Mouse (Mus musculus): Measurements from ENCODE around the gene Clca1. TPM values are rescaled to one million over a fixed set of nuclear protein-coding genes. Genes with fewer than 3 reads are reported as not detected.
"Not testable (repeated sequence)": the region's sequence is repeated elsewhere in the genome, so short reads cannot be mapped to it uniquely, and the experiment has no call there.

Clca1 gene
- total RNA-seq (2021): not detected
- long read RNA-seq, experiment 1: 0 reads
- long read RNA-seq, experiment 2: 0 reads

DNA sequence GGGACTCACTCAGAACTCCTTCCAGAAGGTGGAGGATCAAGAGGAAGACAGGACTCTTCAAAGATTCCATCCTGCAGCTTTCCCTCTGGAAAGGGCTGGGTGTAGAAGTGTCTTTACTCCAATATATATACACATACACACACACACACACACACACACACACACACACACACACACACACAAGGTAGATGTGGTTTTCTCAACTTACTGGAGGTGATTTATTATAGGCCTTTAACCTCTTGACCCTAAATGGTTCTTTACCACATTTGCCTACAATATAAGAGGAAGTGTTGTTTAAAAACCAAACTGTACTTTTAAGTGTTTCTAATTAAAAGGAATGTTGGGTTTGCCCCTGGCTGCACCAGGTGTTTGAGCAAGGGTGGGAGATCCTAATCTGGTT, at the start of gene Clca1:
TSS of gene Clca1 (minus strand) at position 101 of the 400 bp plus-strand sequence.
- no peak for DNase-seq (ENCODE audit: low spot score in 2 of 2)

GRCm38 (mm10) chr3:145080904-145081303, 48.3 kb upstream of the Clca1 start:
- DNase-seq (ENCODE audit: low spot score in 2 of 2): no peak

DNA sequence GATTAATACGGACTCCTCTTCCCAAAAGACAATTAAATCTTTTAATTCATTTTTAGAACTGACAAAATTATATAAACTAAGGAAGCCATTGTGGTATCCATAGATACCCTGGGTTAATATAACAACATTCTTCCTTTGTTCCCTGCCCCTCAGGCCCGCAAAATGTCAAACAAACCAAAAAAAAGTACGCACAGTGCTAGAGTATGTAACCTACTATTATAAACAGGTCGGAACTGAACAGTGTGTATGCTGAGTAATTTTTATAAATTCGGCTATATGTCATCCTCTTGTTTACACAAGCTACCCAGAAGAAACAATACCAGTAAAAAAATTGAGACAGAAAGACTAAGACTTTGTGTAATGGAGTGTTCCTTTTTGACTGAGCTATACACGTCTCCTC, 45.8 kb upstream of the Clca1 start:
- DNase-seq (ENCODE audit: low spot score in 2 of 2): no peak

GRCm38 (mm10) chr3:145072339-145072738, 39.8 kb upstream of the Clca1 start:
- DNase-seq (ENCODE audit: low spot score in 2 of 2): no peak

- DNase-seq (ENCODE audit: low spot score in 2 of 2): no peak
These were observed 36.4 kb upstream of the Clca1 start for GRCm38 (mm10) chr3:145068964-145069363.

- not testable (repeated sequence) for DNase-seq (ENCODE audit: low spot score in 2 of 2)
These were observed 22.6 kb upstream of the Clca1 start for GRCm38 (mm10) chr3:145055138-145055537.

GRCm38 (mm10) chr3:145049820-145050219, 17.2 kb upstream of the Clca1 start:
- no peak for DNase-seq (ENCODE audit: low spot score in 2 of 2)

GRCm38 (mm10) chr3:145038813-145039212, 6.2 kb upstream of the Clca1 start:
- no peak for DNase-seq (ENCODE audit: low spot score in 2 of 2)

GRCm38 (mm10) chr3:145028036-145028435, 4.5 kb downstream of the Clca1 start:
- DNase-seq (ENCODE audit: low spot score in 2 of 2): no peak

DNA sequence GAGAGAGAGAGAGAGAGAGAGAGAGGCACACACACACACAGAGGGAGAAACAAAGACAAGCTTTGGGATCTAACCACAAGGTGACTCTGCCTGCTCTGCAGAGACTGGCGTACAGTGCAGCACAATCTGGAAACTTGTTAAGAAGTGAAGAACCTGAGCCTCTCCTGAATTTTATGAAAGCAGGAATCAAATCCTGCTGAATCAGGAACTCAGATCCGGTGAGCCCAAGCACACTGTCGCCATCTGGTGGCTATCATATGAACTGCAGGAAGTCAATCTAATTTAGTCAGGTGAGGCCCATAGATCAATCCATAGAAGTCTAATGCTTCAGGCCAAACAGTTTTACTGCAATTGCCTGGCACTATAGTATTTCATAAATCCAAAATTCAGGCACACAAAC, 5.8 kb downstream of the Clca1 start:
- DNase-seq (ENCODE audit: low spot score in 2 of 2): peak; percentile 35 to 51

DNA sequence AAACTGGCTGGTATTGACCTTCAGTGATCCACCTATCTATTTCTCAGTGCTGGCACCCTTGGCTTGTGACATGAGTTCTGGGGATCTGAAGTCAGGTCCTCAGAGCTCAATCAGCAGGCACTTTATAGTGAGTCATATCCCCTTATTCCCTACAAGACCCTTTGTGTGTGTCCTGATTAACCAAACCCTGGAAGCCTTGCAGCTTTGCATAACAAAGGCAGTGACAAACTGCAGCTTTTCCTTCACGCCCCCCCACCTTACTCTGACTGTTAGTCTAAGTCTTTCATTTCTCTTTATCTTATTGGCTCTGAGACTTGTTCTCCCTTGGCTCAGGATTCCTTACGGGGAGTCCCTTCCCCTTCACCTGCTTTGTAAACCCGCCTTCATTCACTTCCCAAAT, 14.8 kb downstream of the Clca1 start:
- no peak for DNase-seq (ENCODE audit: low spot score in 2 of 2)

GRCm38 (mm10) chr3:145004422-145004821, 28.2 kb downstream of the Clca1 start:
- no peak for DNase-seq (ENCODE audit: low spot score in 2 of 2)

- DNase-seq (ENCODE audit: low spot score in 2 of 2): no peak
These were observed 31.7 kb downstream of the Clca1 start for GRCm38 (mm10) chr3:145000912-145001311.

DNA sequence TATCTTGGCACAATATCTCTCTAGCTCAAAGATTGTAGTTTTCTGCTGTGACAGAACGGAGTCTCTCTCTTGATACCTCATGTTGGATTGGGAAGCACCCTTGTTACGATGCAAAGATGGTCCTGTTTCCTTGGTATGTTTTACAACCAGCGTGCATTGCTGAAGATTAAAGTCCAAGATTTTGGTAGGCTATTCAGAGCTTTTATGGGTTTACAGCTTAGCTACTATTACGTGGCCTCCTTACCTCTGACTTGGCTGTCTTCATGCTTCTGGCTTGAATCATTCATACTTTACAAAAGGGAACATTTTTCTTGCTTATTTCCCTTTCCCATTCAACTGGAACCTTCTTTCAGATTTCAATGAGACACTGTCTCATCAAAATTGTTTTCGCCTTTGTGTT, 39.5 kb downstream of the Clca1 start:
- DNase-seq (ENCODE audit: low spot score in 2 of 2): no peak

DNA sequence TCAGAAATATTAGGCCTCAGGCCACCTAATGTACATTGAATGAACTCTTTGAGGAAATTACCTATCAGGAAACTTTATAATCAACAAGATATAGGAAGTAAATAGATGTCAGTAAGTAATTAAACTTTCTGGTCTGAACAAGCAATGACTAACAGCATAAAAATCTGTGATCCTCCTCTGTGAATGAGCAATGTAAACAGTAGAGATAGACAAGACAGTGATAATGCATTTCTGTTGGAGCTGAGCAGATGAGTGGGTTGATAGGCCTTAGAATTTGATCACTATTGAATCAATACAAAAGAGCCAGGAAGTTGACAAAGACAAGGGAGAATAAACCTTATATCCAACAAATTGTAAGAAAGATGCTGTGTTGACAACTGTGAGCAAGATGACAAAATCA, 40.0 kb downstream of the Clca1 start:
- DNase-seq (ENCODE audit: low spot score in 2 of 2): no peak

GRCm38 (mm10) chr3:144985890-144986289, 46.7 kb downstream of the Clca1 start:
- DNase-seq (ENCODE audit: low spot score in 2 of 2): no peak

DNA sequence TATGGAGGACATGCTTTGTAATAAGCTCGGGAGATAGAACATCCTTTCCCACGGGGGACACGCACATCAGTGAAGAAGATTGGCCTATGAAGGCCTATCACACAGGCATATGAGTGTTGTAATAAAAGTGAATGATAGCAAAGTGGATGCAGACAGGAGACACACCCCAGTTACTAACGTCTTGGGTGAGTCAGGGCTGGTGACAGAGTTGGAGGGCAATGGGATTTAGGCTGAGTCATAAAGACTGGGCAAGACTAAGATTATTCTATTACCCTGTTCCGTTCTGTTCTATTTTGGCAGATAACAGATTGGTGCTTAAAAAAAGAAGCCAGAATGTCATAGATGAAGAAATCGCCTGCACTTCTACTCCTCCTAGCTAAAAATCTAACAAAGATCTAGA, 52.0 kb downstream of the Clca1 start:
- no peak for DNase-seq (ENCODE audit: low spot score in 2 of 2)

GRCm38 (mm10) chr3:144977631-144978030, 54.9 kb downstream of the Clca1 start:
- DNase-seq (ENCODE audit: low spot score in 2 of 2): no peak

DNA sequence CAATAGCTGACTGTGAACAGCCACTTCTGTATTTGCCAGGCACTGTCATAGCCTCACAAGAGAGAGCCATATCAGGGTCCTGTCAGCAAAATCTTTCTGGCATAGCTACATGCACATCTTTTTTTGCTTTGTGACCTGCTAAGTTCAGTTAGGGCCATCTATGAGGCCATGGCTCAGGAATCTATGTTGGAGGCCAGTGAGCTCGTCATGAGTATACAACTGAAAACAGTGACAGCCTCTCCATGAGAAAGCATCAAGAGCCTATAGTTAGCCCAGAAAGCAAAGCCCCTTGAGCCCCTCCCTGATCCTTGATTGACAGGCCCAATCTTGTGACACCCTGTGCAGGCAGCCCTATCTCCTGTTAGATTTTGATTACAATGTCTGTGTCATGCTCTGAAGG, 56.5 kb downstream of the Clca1 start:
- no peak for DNase-seq (ENCODE audit: low spot score in 2 of 2)

GRCm38 (mm10) chr3:144974945-144975344, 57.6 kb downstream of the Clca1 start, which contains the start of gene Clca4a:
Clca4a (minus strand) TSS chr3:144975045.
- DNase-seq (ENCODE audit: low spot score in 2 of 2): no peak

DNA sequence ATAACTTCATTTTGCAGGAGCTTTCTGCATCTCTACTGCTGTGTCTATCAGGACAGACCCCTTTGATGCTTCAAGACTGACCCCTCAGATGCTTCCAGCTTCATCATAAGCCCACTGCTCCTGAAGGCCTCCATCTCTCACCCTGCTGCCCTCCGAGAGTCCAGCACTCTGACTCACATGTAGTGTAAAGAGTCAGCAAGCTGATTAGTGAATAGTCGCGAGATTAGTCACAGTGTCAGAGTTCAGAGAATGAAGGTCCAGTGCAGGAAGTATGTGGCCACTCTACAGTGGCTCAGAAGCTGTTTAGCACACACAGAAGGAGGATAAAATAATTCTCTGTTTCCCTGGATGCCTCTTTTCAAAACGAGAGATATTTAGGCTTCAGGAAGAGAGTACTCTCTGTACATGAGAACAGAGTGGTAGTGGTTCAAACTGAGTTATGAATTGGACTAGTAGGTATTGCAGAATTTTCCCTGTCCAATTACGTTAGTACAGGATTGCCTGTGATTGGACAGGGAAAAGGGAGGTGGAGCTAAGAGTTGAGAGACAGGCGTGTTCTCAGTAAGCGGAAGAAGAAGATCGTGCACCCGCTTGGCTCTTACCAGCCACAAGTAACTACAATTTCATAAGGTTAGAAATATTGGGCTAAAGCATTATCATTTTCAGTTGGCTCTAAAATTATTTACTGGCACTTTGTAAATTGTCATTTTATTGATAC, 60.9 kb downstream of the Clca1 start:
- no peak for DNase-seq (ENCODE audit: low spot score in 2 of 2)

GRCm38 (mm10) chr3:144969755-144970154, 62.8 kb downstream of the Clca1 start:
- DNase-seq (ENCODE audit: low spot score in 2 of 2): no peak

GRCm38 (mm10) chr3:144966074-144966473, 66.5 kb downstream of the Clca1 start:
- no peak for DNase-seq (ENCODE audit: low spot score in 2 of 2)

Data from adrenal gland, adult 18-20 months (tissue).